Mouse (Mus musculus) natural killer cell, adult 2 months (primary cell): Measurements from ENCODE around the gene Ngdn.
"Not testable (repeated sequence)": the region's sequence is repeated elsewhere in the genome, so short reads cannot be mapped to it uniquely, and the experiment has no call there.

Experiments
- DNase-seq, 2 experiments: peaks; one replicate each; pipeline ENCODE4 v3.0.0; 2022; ENCODE audit warnings: low spot score in 2 of 2

Gene Ngdn

GRCm38 (mm10) chr14:55029034-55029698 lies 13.9 kb downstream of the Ngdn start:
- peak in 1 of 2 experiments; percentile 23 for DNase-seq

DNA sequence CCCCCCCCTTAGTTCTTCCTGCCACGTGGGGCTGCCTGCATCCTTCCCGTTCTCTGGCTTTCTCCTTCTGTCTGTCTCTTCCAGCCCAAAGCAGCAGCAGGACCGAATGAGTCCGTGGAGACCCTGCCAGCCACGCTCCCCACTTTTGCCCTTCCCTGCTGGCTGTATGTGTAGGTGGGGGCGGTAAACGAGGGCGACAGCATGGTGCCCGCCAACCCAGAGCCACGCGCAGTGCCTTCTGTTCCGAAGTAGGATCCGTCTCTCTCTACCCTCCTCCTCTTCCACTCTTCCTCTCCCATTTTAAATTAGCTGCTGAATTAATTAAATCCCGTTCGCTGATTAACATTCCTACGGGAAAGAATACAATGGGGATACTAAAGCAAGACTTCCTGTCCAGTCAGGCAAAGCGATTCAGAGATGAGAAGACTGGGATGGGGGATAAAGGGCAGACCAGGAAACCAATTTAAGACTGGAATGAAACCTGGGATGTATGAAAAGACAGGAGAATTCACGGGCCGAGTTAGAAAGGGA lies 17.5 kb downstream of the Ngdn start:
- no peak for DNase-seq

DNA sequence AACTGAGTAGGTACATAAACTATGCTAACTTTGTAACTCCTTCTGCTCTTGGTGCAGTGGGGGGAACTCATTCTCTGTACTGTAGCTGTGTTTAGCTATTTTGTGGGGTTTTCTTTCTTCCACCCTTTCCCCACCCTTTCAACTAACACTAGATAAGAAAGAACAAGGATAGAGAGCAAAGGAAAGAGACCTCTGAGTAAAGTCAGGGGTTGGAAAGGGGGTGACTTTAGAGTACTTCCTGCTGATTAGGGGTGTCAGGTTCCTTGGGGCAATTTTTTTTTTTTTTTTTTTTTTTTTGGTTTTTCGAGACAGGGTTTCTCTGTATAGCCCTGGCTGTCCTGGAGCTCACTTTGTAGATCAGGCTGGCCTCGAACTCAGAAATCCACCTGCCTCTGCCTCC lies 28.4 kb downstream of the Ngdn start:
- DNase-seq: not testable (repeated sequence)

DNA sequence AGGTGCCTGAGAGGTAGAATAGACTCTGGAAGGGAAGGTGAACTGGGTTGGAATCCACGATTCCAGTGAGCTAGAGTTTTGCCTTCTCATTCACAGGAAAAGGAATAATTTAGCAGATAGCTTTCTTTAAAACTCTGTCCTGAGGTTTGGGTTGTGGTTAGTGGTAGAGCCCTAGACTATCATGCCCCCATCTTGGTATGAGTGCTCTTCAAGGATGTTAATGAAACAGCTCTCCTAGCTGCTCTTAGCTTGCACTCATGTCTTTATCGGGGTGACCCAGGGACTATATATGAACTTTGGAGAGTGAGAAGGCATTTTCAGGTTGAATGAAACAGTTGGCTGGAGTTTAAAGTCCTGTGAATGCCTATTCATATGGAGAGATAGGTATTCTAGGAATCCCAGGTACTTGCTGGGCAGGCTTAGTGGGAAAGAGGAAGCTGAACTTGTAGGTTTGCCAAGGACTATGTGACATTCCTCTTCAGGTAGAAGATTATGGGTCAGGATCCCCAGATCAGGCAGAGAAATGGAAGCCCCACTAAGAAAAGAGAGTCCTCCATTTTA lies 32.8 kb downstream of the Ngdn start:
- DNase-seq: no peak

- DNase-seq: no peak
These were observed 37.2 kb downstream of the Ngdn start for GRCm38 (mm10) chr14:55052496-55052895.

- DNase-seq: no peak
These were observed 37.8 kb downstream of the Ngdn start for GRCm38 (mm10) chr14:55053050-55053449.

- no peak for DNase-seq
These were observed 38.5 kb downstream of the Ngdn start for GRCm38 (mm10) chr14:55053708-55054190.

DNA sequence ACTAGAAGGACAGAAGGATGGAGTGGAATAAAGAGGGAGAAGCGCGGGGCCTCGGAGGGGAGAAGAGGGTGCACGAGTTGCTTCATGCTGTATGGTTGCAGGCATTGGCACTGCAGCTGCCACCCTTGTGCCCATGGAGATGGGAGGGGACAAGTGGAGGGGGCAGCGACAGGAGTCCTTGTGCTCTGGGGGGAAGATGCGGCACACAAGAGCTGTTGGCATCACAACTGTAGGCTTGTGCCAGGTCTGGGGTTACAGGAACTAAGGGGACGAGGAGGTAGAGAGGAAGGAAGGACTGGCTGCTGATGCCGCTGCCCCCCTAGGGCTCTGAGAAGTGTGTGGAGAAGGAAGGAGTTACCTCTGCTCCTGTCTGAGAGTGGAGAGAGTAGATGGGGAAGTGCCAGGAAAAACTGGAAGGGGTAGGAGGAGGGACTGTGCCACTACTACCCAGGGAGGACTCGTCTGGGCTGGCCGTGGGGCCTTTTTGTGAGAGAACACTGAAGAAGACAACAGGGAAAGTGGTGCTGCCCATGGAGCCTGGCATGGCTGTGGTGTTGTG lies 39.0 kb downstream of the Ngdn start:
- no peak for DNase-seq

DNA sequence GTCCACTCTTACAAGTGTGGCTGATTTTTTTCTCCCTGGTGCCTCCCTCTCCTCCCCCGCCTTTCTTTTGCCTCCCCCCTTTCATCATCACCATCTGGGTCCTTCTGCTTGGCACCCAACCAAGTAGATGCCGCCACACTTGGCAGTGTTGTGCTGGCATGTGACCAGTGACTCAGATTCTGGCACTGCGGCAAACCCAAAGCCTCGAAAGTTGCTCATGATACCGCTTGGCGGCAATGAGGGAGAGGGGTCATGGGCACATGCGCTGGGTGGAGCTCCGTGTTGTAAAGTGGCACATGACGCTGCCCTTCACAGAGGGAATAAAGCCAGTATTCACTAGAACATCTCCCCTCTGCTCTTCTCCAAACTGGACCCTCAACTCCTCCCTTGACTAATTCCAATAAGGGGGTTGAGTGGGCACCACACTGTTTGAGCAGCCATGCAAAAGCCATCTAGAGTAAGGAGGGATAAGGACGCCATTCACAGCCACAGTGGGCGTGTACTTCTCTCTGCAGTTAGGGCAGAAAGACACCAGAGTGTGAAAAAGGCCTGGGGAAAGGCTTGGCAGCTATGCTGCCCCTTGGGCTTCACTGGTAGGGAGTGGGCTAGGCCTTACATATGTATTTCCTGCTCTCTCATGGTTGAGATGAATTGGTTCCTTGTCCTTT lies 40.0 kb downstream of the Ngdn start:
- peak; percentile 43 to 50 for DNase-seq

GRCm38 (mm10) chr14:55059009-55059408 lies 43.8 kb downstream of the Ngdn start:
- DNase-seq: no peak

GRCm38 (mm10) chr14:55059931-55060330 lies 44.7 kb downstream of the Ngdn start:
- no peak for DNase-seq

DNA sequence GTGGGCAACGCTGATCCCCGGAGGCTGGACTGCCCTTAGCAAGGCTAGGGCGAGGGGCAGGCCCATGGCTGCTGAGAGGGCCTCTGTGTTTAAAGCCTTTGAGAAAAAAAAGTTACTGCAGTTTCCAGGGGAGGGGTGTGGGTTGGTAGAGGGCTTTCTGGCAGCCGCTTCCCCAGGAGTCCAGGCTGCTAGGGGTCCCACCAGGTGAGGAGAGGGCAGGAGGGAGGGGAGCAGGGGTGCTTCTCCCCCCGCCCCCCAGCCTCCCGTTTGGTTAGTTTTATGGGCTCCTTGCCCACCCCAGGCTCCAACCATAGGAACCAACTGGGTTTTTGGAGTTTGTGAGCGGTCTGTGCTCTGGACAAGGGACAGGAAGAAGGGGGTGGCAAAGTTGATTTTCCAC lies 46.6 kb downstream of the Ngdn start:
- no peak for DNase-seq

- peak in 1 of 2 experiments; percentile 12 for DNase-seq
These were observed 47.4 kb downstream of the Ngdn start for GRCm38 (mm10) chr14:55062626-55063025.

DNA sequence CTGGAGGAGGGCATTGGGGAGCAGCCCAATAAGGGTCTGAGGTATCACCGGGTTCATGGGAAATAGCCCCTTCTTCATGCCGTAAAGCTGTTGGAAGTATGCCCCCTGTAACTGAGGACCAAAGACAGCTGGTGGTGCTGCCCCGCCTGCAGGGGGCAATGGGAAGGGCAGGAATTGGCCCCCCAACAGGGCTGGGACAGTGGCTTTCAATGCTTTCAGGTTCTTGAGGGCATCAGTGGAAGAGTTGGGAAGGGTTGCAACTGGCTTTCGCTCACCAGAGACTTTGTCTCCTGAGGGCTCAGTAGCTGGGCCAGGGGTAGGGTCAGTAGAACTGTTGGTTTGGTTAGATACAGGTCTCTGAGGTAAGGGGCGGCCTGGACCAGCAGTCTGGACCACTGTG lies 47.9 kb downstream of the Ngdn start:
- DNase-seq: no peak

DNA sequence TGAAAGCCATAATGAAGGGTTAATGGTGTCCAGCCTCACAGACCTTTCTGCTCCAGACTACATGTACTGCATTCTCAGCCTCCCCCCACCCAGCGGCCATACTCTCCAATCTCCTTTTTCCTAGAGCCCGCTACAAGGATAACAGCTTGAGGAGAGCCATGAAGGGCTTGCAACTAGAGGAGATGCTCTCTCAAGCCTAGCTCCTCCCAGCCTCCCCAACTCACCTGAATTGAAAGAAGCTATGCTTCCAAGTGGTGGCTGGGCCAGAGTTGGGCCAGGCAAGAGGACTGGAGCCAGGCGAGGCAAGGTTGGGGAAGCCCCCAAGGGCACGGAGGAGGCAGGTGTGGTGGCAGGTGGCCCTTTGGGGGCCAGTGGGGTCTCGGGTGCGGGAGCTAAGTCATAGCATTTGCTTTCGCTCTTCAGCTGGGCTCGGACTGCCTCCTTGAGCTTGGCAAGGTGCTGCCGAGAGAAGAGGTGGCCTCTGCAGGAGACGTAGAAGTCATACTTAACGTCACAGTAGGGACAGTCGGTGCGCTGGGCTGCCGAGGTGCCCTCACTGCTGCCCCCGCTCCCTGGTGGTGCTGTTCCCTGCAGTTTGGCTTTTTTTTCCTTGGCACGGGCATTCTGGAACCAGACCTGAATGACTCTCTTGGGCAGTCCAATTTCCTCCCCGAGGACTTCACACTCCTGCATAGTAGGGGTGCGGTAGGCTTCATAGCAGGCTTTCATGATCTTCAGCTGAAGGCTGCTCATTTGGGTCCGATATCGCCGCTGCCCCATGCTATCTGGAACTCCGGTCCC lies 48.5 kb downstream of the Ngdn start:
- no peak for DNase-seq

- DNase-seq: no peak
These were observed 49.5 kb downstream of the Ngdn start for GRCm38 (mm10) chr14:55064481-55065370.

GRCm38 (mm10) chr14:55065391-55065790 lies 50.1 kb downstream of the Ngdn start:
- DNase-seq: no peak

DNA sequence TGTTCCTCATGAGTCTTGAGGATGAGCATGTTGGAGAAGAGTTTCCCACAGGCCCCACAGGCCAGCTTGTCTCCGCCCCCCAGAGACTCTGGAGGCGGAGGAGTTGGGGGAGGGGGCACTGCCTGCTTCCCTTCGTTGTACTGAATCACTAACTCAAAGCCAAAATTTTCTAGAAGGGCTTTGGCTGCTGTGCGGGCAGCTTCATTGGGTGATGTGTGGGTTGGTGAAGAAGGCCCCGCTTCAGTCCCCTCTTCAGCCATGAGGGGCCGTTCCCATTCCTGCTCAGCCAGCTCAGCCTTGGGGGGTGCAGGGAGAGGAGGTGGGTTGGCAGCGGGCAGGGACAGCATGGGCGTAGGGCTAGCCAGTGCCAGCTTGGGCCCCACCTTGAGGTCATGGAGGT lies 50.8 kb downstream of the Ngdn start:
- DNase-seq: no peak

DNA sequence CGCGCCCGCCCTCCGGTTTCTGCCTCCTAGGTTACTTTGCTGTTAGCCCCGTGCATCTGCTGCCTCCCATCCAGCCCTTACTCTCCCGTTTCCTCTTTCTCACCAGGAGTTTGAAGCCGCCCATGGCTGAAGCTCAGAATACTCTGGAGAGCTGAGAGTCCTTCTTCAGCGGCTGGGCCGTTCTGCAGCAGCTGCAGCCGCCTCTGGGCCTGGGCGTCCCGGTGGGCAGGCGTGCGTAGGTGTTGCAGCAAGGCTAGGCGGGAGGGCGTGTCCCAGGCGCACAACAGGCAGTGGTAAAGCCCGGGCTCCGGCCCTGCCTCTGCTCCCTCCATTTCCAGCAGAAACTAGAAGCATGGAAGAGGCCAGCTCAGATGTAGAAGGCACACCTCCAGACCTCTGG lies 56.5 kb downstream of the Ngdn start:
- DNase-seq: no peak
